Mouse (Mus musculus) embryonic facial prominence, embryonic 14.5 days (tissue): ENCODE measurements around the gene Tnni2. TPM values are rescaled to one million over a fixed set of nuclear protein-coding genes. Genes with fewer than 3 reads are reported as not detected.

Experiments
- ATAC-seq: fragments of 200-750 bp; cut with Nextera tagmentation; 2 replicates; pipeline ENCODE4 v1.8.0; 2017; ENCODE audit warnings: low read depth, moderate number of reproducible peaks, moderate TSS enrichment
- DNase-seq: peaks from one replicate; pipeline ENCODE4 v3.0.0-alpha.2; 2015; ENCODE audit warnings: low spot score
- H3K27ac ChIP-seq: fragments of 300-500 bp; sonication (generic); replicated peaks from 2 replicates; pipeline ENCODE4 v1.5.1; 2014; ENCODE audit warnings: low read depth, mild to moderate bottlenecking, low read length, moderate library complexity
- H3K27me3 ChIP-seq: fragments of 300-500 bp; sonication (generic); replicated peaks from 2 replicates; pipeline ENCODE4 v1.6.1; 2014; ENCODE audit warnings: low read length; ENCODE audit not compliant: control insufficient read depth, insufficient read depth
- H3K36me3 ChIP-seq: fragments of 300-500 bp; sonication (generic); 2 replicates; pipeline ENCODE4 v1.6.1; 2014; ENCODE audit warnings: low read length, mixed read lengths; ENCODE audit not compliant: control insufficient read depth, insufficient read depth
- H3K4me1 ChIP-seq: fragments of 300-500 bp; sonication (generic); 2 replicates; pipeline ENCODE4 v1.6.1; 2014; ENCODE audit warnings: antibody characterized with exemption, low read length; ENCODE audit not compliant: control insufficient read depth, insufficient read depth
- H3K4me2 ChIP-seq: fragments of 300-500 bp; sonication (generic); 2 replicates; pipeline ENCODE4 v1.6.1; 2014; ENCODE audit warnings: low read depth, mild to moderate bottlenecking, low read length, moderate library complexity, mixed read lengths
- H3K4me3 ChIP-seq: fragments of 300-500 bp; sonication (generic); 2 replicates; pipeline ENCODE4 v1.5.1; 2014; ENCODE audit warnings: low read depth, mild to moderate bottlenecking, low read length
- H3K9ac ChIP-seq: fragments of 300-500 bp; sonication (generic); 2 replicates; pipeline ENCODE4 v1.6.1; 2014; ENCODE audit warnings: low read depth, mild to moderate bottlenecking, low read length, moderate library complexity, mixed read lengths
- H3K9me3 ChIP-seq: fragments of 300-500 bp; sonication (generic); 2 replicates; pipeline ENCODE4 v1.6.1; 2016; ENCODE audit warnings: low read length; ENCODE audit not compliant: control insufficient read depth
- WGBS: fragments of 180-500 bp; shearing (Covaris S2); extraction: QIAGEN DNeasy Blood & Tissue Kit; methylation state at CpG from one replicate; pipeline ENCODE4 v1.1.7; 2014; 5-methylcytosine and 5-hydroxymethylcytosine counted together
- polyA plus RNA-seq: library from polyadenylated mRNA; unstranded; fragments of >200 nt; fragmentation: Nextera tagmentation; extraction: Ambion mirVana; gene quantifications from 2 replicates; pipeline ENCODE4 v1.2.1, GENCODE M21; 2014

The Tnni2 gene
- polyA plus RNA-seq: 319 and 564 TPM in 2 replicates

- no peaks in the 10 kb centered on the region for H3K36me3 ChIP-seq
- no peaks in the 10 kb centered on the region for H3K27me3 ChIP-seq
- peaks cover 11% of the 10 kb centered on the region for H3K4me1 ChIP-seq
- DNase-seq: no peak
- ATAC-seq: no peak
- no peak within 1 kb of the TSS for H3K4me3 ChIP-seq
- no peaks in the 10 kb centered on the region for H3K9me3 ChIP-seq
- peak within 1 kb of the TSS; percentile 83 for H3K27ac ChIP-seq
- 82% methylated on average over 9 of the region's 9 CpGs for WGBS
- H3K4me2 ChIP-seq: 0 out of 2 replicates have a peak within 1 kb of the TSS, but pooled peaks have one; percentile 2
- peak within 1 kb of the TSS; percentile 47 for H3K9ac ChIP-seq
These were observed at the start of gene Tnni2 for GRCm38 (mm10) chr7:142441585-142441984. Gene Tnni2, plus strand, starts transcription at chr7:142441808.

GRCm38 (mm10) chr7:142393191-142393590 lies 48.4 kb upstream of the Tnni2 start:
- H3K27ac ChIP-seq: no peak overlapping the region
- H3K36me3 ChIP-seq: no peaks in the 10 kb centered on the region
- no peak overlapping the region for H3K4me2 ChIP-seq
- ATAC-seq (no peak), DNase-seq (no peak)
- 22% methylated on average over 4 of the region's 4 CpGs for whole genome bisulfite sequencing
- H3K27me3 ChIP-seq: no peaks in the 10 kb centered on the region
- H3K9me3 ChIP-seq: no peaks in the 10 kb centered on the region
- H3K4me1 ChIP-seq: no peaks in the 10 kb centered on the region
- H3K9ac ChIP-seq: no peak overlapping the region
- no peak overlapping the region for H3K4me3 ChIP-seq

- DNase-seq: no peak
- Histone ChIP-seq H3K27me3 (no peaks in the 10 kb centered on the region), H3K9ac (no peak overlapping the region), H3K36me3 (no peaks in the 10 kb centered on the region), H3K4me1 (no peaks in the 10 kb centered on the region), H3K4me3 (no peak overlapping the region), H3K27ac (no peak overlapping the region), H3K9me3 (no peaks in the 10 kb centered on the region), H3K4me2 (no peak overlapping the region)
- WGBS: 59% methylated on average over 6 of the region's 6 CpGs
- ATAC-seq: no peak
These were observed 47.1 kb upstream of the Tnni2 start for GRCm38 (mm10) chr7:142394261-142395190.

- Histone ChIP-seq H3K9me3 (no peaks in the 10 kb centered on the region), H3K9ac (no peak overlapping the region), H3K4me1 (no peaks in the 10 kb centered on the region), H3K4me3 (no peak overlapping the region), H3K36me3 (no peaks in the 10 kb centered on the region), H3K27ac (no peak overlapping the region), H3K4me2 (no peak overlapping the region), H3K27me3 (no peaks in the 10 kb centered on the region)
- WGBS: 82% methylated on average over 4 of the region's 4 CpGs
- ATAC-seq: no peak
- no peak for DNase-seq
These were observed 46.1 kb upstream of the Tnni2 start for GRCm38 (mm10) chr7:142395472-142395871.

- Histone ChIP-seq H3K36me3 (no peaks in the 10 kb centered on the region), H3K4me3 (no peak overlapping the region), H3K27me3 (no peaks in the 10 kb centered on the region), H3K9me3 (no peaks in the 10 kb centered on the region), H3K4me1 (no peaks in the 10 kb centered on the region), H3K9ac (no peak overlapping the region), H3K27ac (no peak overlapping the region), H3K4me2 (no peak overlapping the region)
- ATAC-seq: no peak
- no peak for DNase-seq
- WGBS: 87% methylated on average over 1 of the region's 1 CpGs
These were observed 45.0 kb upstream of the Tnni2 start for GRCm38 (mm10) chr7:142396611-142397010.

GRCm38 (mm10) chr7:142398052-142398451 lies 43.6 kb upstream of the Tnni2 start:
- Histone ChIP-seq H3K36me3 (no peaks in the 10 kb centered on the region), H3K9ac (no peak overlapping the region), H3K27me3 (no peaks in the 10 kb centered on the region), H3K9me3 (no peaks in the 10 kb centered on the region), H3K27ac (no peak overlapping the region), H3K4me2 (no peak overlapping the region), H3K4me3 (no peak overlapping the region), H3K4me1 (no peaks in the 10 kb centered on the region)
- ATAC-seq (no peak), DNase-seq (peak; percentile 45)
- WGBS: 38% methylated on average over 2 of the region's 2 CpGs

GRCm38 (mm10) chr7:142399250-142399649 lies 42.4 kb upstream of the Tnni2 start:
- Histone ChIP-seq H3K36me3 (no peaks in the 10 kb centered on the region), H3K4me1 (no peaks in the 10 kb centered on the region), H3K4me2 (no peak overlapping the region), H3K9ac (no peak overlapping the region), H3K27me3 (no peaks in the 10 kb centered on the region), H3K4me3 (no peak overlapping the region), H3K27ac (no peak overlapping the region), H3K9me3 (no peaks in the 10 kb centered on the region)
- 48% methylated on average over 1 of the region's 1 CpGs for WGBS
- no peak for ATAC-seq
- DNase-seq: no peak

GRCm38 (mm10) chr7:142400112-142400749 lies 41.4 kb upstream of the Tnni2 start:
- Histone ChIP-seq H3K4me1 (no peaks in the 10 kb centered on the region), H3K27me3 (no peaks in the 10 kb centered on the region), H3K9ac (no peak overlapping the region), H3K4me3 (no peak overlapping the region), H3K4me2 (no peak overlapping the region), H3K9me3 (no peaks in the 10 kb centered on the region), H3K27ac (no peak overlapping the region), H3K36me3 (no peaks in the 10 kb centered on the region)
- WGBS: 64% methylated on average over 7 of the region's 7 CpGs
- DNase-seq (no peak), ATAC-seq (peak; percentile 3; the same call in 1 of the 2 replicates)
